Mouse (Mus musculus) megakaryocyte, embryonic 14.5 days (primary cell): ENCODE results near the gene Ifnar2. TPM values are rescaled to one million over a fixed set of nuclear protein-coding genes. Genes with fewer than 3 reads are reported as not detected.

Experiments
- H3K27me3 ChIP-seq: replicated peaks from 2 replicates; pipeline ENCODE3; 2012; ENCODE audit warnings: inconsistent platforms
- H3K36me3 ChIP-seq: replicated peaks from 2 replicates; pipeline ENCODE3; 2012; ENCODE audit warnings: low read length, inconsistent platforms, mixed read lengths
- H3K4me1 ChIP-seq: 2 replicates; pipeline ENCODE4 v1.6.1; 2012; ENCODE audit warnings: inconsistent platforms
- H3K4me3 ChIP-seq: replicated peaks from 2 replicates; pipeline ENCODE3; 2012; ENCODE audit warnings: moderate library complexity, mild to moderate bottlenecking, inconsistent platforms
- H3K9me3 ChIP-seq: 2 replicates; pipeline ENCODE4 v1.6.1; 2012; ENCODE audit warnings: inconsistent platforms
- FLI1 ChIP-seq: IDR thresholded peaks from 2 replicates; pipeline ENCODE4 v1.6.1; 2012; ENCODE audit warnings: low read length, inconsistent platforms, mixed read lengths
- GATA1 ChIP-seq: IDR thresholded peaks from 3 replicates; pipeline ENCODE4 v1.6.1; 2012; ENCODE audit warnings: mixed read lengths, low read length, inconsistent platforms, borderline replicate concordance
- polyA plus RNA-seq: library from polyadenylated mRNA; stranded (reverse); fragments of >175 nt; gene quantifications from 2 replicates; pipeline ENCODE4 v1.2.3, GENCODE M21; 2012; ENCODE audit warnings: low replicate concordance; ENCODE audit not compliant: insufficient read depth

Ifnar2 gene
- polyA plus RNA-seq, 1 experiment, result 47.7 TPM

GRCm38 (mm10) chr16:91386419-91387120 is 14.0 kb downstream of the Ifnar2 start:
- Histone ChIP-seq H3K4me1 (peaks cover 30% of the 10 kb centered on the region), H3K27me3 (no peaks in the 10 kb centered on the region), H3K4me3 (no peak overlapping the region), H3K9me3 (no peaks in the 10 kb centered on the region; the same call in 1 of the 2 replicates), H3K36me3 (peaks cover 91% of the 10 kb centered on the region)
- TF ChIP-seq GATA1 (no peak), FLI1 (no peak)

- Histone ChIP-seq H3K4me1 (peaks cover 25% of the 10 kb centered on the region), H3K27me3 (no peaks in the 10 kb centered on the region), H3K36me3 (peaks cover 91% of the 10 kb centered on the region), H3K9me3 (no peaks in the 10 kb centered on the region; the same call in 1 of the 2 replicates), H3K4me3 (no peak overlapping the region)
- TF ChIP-seq GATA1 (no peak), FLI1 (no peak)
Observed at GRCm38 (mm10) chr16:91387121-91387486, 14.5 kb downstream of the Ifnar2 start.

GRCm38 (mm10) chr16:91390100-91390499 is 17.5 kb downstream of the Ifnar2 start:
- Histone ChIP-seq H3K9me3 (no peaks in the 10 kb centered on the region; the same call in 1 of the 2 replicates), H3K36me3 (peaks cover 93% of the 10 kb centered on the region), H3K4me1 (peaks cover 15% of the 10 kb centered on the region), H3K27me3 (no peaks in the 10 kb centered on the region), H3K4me3 (no peak overlapping the region)
- TF ChIP-seq FLI1 (no peak), GATA1 (no peak)

DNA sequence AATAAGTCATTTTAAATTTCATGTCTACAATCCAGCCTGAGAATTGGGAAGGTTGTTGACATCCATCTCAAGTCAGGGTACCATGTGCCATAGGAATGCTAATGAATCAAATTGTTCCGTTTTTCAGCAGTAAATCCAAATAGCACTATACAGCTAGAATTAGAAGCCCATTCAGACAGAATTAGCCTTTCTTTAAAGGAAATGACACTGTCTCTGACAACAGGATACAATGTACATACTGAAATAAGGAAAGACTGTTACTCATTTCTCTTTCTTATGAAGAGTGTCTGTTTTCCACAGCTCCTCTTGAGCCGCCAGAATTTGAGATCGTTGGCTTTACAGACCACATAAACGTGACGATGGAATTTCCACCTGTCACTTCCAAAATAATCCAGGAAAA is 18.8 kb downstream of the Ifnar2 start, which contains the start of gene Gm21970:
Gene Gm21970, plus strand, starts transcription at position 301 of the 400 bp plus-strand sequence.
- Histone ChIP-seq H3K4me3 (no peak within 1 kb of the TSS), H3K4me1 (peaks cover 10% of the 10 kb centered on the region), H3K27me3 (no peaks in the 10 kb centered on the region), H3K36me3 (peaks cover 93% of the 10 kb centered on the region), H3K9me3 (no peaks in the 10 kb centered on the region; the same call in 1 of the 2 replicates)
- no peak for TF ChIP-seq GATA1
- no peak for TF ChIP-seq FLI1

GRCm38 (mm10) chr16:91394826-91395410 is 22.3 kb downstream of the Ifnar2 start:
- no peak overlapping the region for H3K4me3 ChIP-seq
- H3K9me3 ChIP-seq, result no peaks in the 10 kb centered on the region; the same call in 1 of the 2 replicates
- no peak for TF ChIP-seq GATA1
- TF ChIP-seq FLI1, result no peak
- H3K27me3 ChIP-seq, result no peaks in the 10 kb centered on the region
- peaks cover 81% of the 10 kb centered on the region for H3K36me3 ChIP-seq
- H3K4me1 ChIP-seq, result 0 out of 2 replicates have a peak, but pooled peaks cover 3% of the 10 kb centered on the region

DNA sequence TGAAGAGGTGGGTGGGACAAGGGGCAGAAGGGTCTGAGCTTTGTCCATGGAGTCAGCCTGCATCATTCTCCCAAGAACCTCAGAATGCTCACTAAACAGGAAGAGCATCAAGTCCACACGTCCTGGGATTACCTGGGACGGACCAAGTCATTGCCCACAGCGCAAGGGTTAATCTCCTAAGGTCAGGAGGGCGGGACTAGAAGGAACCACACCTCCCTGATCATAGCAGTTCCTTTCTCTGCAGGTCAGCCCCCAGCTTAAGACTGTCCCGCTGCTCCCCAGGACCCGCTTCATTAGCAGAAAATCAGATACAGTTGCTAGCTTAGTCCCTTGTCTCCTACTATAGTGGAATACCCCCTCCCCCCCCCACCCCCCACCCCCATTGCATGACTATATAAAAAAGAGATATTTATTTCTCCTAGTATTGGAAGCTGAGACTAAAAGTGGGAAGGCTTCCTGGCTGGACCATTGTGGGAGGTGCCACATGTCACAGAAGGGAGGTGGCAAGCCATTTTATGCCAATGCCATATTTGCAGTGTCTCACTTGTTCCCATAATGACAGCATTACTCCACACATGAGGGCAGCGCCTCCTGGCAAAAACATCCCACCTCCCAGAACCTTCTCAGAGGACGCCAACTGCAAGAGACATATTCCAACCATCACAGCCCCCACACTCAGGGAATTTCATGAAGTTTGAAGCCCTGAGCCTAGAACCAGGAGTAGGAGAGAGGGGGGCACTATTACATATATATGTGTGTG is 23.2 kb downstream of the Ifnar2 start:
- Histone ChIP-seq H3K36me3 (peaks cover 81% of the 10 kb centered on the region), H3K27me3 (no peaks in the 10 kb centered on the region), H3K4me1 (0 out of 2 replicates have a peak, but pooled peaks cover 3% of the 10 kb centered on the region), H3K4me3 (no peak overlapping the region), H3K9me3 (no peaks in the 10 kb centered on the region; the same call in 1 of the 2 replicates)
- TF ChIP-seq GATA1 (no peak), FLI1 (no peak)

- no peak for TF ChIP-seq GATA1
- no peak for TF ChIP-seq FLI1
- 0 out of 2 replicates have a peak, but pooled peaks cover 3% of the 10 kb centered on the region for H3K4me1 ChIP-seq
- H3K9me3 ChIP-seq, result no peaks in the 10 kb centered on the region; the same call in 1 of the 2 replicates
- no peak overlapping the region for H3K4me3 ChIP-seq
- no peaks in the 10 kb centered on the region for H3K27me3 ChIP-seq
- peaks cover 84% of the 10 kb centered on the region for H3K36me3 ChIP-seq
Observed at GRCm38 (mm10) chr16:91396844-91397537, 24.4 kb downstream of the Ifnar2 start.

DNA sequence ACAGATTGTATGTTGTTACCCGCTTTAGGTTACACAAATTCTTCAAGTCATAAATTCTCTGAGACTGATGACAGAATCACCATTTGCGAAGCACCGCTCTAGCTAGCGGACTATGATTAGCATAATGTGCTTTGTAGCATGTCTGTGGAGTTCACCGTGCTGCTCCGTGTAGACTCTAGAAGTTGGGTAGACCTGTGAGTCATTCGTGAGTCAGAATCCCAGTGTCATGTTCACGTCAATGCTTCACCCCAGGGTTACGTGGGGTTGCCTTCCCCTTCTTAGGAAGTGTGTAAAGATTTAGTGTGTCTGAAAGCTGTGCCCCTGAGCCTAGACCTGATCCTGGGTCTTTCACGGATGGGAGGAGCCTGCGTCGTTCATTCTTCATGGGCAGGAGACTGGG is 25.4 kb downstream of the Ifnar2 start:
- no peaks in the 10 kb centered on the region for H3K9me3 ChIP-seq
- 0 out of 2 replicates have a peak, but pooled peaks cover 7% of the 10 kb centered on the region for H3K4me1 ChIP-seq

GRCm38 (mm10) chr16:91398944-91399343 is 26.4 kb downstream of the Ifnar2 start:
- TF ChIP-seq GATA1 (no peak), FLI1 (no peak)
- Histone ChIP-seq H3K4me1 (0 out of 2 replicates have a peak, but pooled peaks cover 7% of the 10 kb centered on the region), H3K36me3 (peaks cover 81% of the 10 kb centered on the region), H3K9me3 (no peaks in the 10 kb centered on the region), H3K27me3 (no peaks in the 10 kb centered on the region), H3K4me3 (no peak overlapping the region)

More for the DNA sequence above, 25.4 kb downstream of the Ifnar2 start:
- no peak for TF ChIP-seq GATA1
- no peak for TF ChIP-seq FLI1
- H3K36me3 ChIP-seq, result peaks cover 83% of the 10 kb centered on the region
- no peaks in the 10 kb centered on the region for H3K27me3 ChIP-seq
- no peak overlapping the region for H3K4me3 ChIP-seq
